Mouse (Mus musculus) thymus, adult 18-20 months (tissue): ENCODE data around the gene Fhl2.

Source experiments
- DNase-seq, 2 experiments: peaks; one replicate each; pipeline ENCODE4 v3.0.0; 2022; ENCODE audit warnings: mixed read lengths in 2 of 2

The Fhl2 gene

GRCm38 (mm10) chr1:43098031-43098984 lies 98.5 kb downstream of the Fhl2 start, which contains the start of the genes Tgfbrap1 and AI597479:
Gene Tgfbrap1 (minus strand): TSS chr1:43098637.
Gene AI597479 (plus strand): TSS chr1:43098710.
- DNase-seq = peak; percentile 83 to 86

- no peak for DNase-seq
Observed at GRCm38 (mm10) chr1:43094206-43094605, 102.6 kb downstream of the Fhl2 start.

GRCm38 (mm10) chr1:43092056-43093015 lies 104.4 kb downstream of the Fhl2 start:
- DNase-seq = peak; percentile 38 to 44

GRCm38 (mm10) chr1:43091306-43092055 lies 105.3 kb downstream of the Fhl2 start:
- DNase-seq = no peak

- DNase-seq = no peak
Observed at GRCm38 (mm10) chr1:43090418-43090817, 106.4 kb downstream of the Fhl2 start.

- no peak for DNase-seq
Observed at GRCm38 (mm10) chr1:43082946-43083345, 113.8 kb downstream of the Fhl2 start.

- no peak for DNase-seq
Observed at GRCm38 (mm10) chr1:43078124-43078523, 118.7 kb downstream of the Fhl2 start.

- no peak for DNase-seq
Observed at GRCm38 (mm10) chr1:43074791-43075190, 122.0 kb downstream of the Fhl2 start.
